Mouse (Mus musculus): ENCODE measurements around the gene Bicd2. TPM values are rescaled to one million over a fixed set of nuclear protein-coding genes. Genes with fewer than 3 reads are reported as not detected.

The Bicd2 gene
- polyA plus RNA-seq, 1 experiment from 2014 or later: 37.1 TPM

- 0 out of 2 replicates have a peak, but pooled peaks cover 4% of the 10 kb centered on the region for H3K27me3 ChIP-seq (ENCODE audit: control insufficient read depth, insufficient read depth, low read length)
- no peak for DNase-seq (ENCODE audit: low spot score)
- H3K9ac ChIP-seq (ENCODE audit: low read length): no peak overlapping the region
- 78% methylated on average over 1 of the region's 1 CpGs for WGBS
- no peak overlapping the region for H3K27ac ChIP-seq (ENCODE audit: low read depth, low read length)
- no peaks in the 10 kb centered on the region for H3K36me3 ChIP-seq (ENCODE audit: control insufficient read depth, insufficient read depth, low read length)
- peak; percentile 24 for ATAC-seq (ENCODE audit: insufficient read depth, low FRiP score, low TSS enrichment)
- H3K4me2 ChIP-seq (ENCODE audit: low read depth): no peak overlapping the region
- no peaks in the 10 kb centered on the region for H3K9me3 ChIP-seq (ENCODE audit: control insufficient read depth, low read length)
- peaks cover 9% of the 10 kb centered on the region; the same call in 1 of the 2 replicates for H3K4me1 ChIP-seq (ENCODE audit: control insufficient read depth, insufficient read depth, low read length)
- H3K4me3 ChIP-seq (ENCODE audit: low read depth, low read length): no peak overlapping the region
Observed at GRCm38 (mm10) chr13:49320514-49320913, 20.9 kb upstream of the Bicd2 start.

GRCm38 (mm10) chr13:49321452-49321851 is 19.9 kb upstream of the Bicd2 start:
- no peak overlapping the region for H3K4me3 ChIP-seq (ENCODE audit: low read depth, low read length)
- ATAC-seq (ENCODE audit: insufficient read depth, low FRiP score, low TSS enrichment): no peak
- 75% methylated on average over 3 of the region's 3 CpGs for WGBS
- H3K36me3 ChIP-seq (ENCODE audit: control insufficient read depth, insufficient read depth, low read length): no peaks in the 10 kb centered on the region
- no peak for DNase-seq (ENCODE audit: low spot score)
- no peak overlapping the region for H3K4me2 ChIP-seq (ENCODE audit: low read depth)
- 0 out of 2 replicates have a peak, but pooled peaks cover 4% of the 10 kb centered on the region for H3K27me3 ChIP-seq (ENCODE audit: control insufficient read depth, insufficient read depth, low read length)
- no peak overlapping the region for H3K9ac ChIP-seq (ENCODE audit: low read length)
- no peak overlapping the region for H3K27ac ChIP-seq (ENCODE audit: low read depth, low read length)
- H3K9me3 ChIP-seq (ENCODE audit: control insufficient read depth, low read length): no peaks in the 10 kb centered on the region
- peaks cover 5% of the 10 kb centered on the region; the same call in 1 of the 2 replicates for H3K4me1 ChIP-seq (ENCODE audit: control insufficient read depth, insufficient read depth, low read length)

GRCm38 (mm10) chr13:49322169-49322568 is 19.2 kb upstream of the Bicd2 start:
- H3K4me2 ChIP-seq (ENCODE audit: low read depth): no peak overlapping the region
- H3K9ac ChIP-seq (ENCODE audit: low read length): no peak overlapping the region; the same call in 1 of the 2 replicates
- H3K36me3 ChIP-seq (ENCODE audit: control insufficient read depth, insufficient read depth, low read length): no peaks in the 10 kb centered on the region
- no peak overlapping the region for H3K27ac ChIP-seq (ENCODE audit: low read depth, low read length)
- DNase-seq (ENCODE audit: low spot score) (no peak), ATAC-seq (ENCODE audit: insufficient read depth, low FRiP score, low TSS enrichment) (no peak)
- no peak overlapping the region for H3K4me3 ChIP-seq (ENCODE audit: low read depth, low read length)
- 84% methylated on average over 5 of the region's 5 CpGs for WGBS
- no peaks in the 10 kb centered on the region for H3K9me3 ChIP-seq (ENCODE audit: control insufficient read depth, low read length)
- peaks cover 4% of the 10 kb centered on the region; the same call in 1 of the 2 replicates for H3K4me1 ChIP-seq (ENCODE audit: control insufficient read depth, insufficient read depth, low read length)
- H3K27me3 ChIP-seq (ENCODE audit: control insufficient read depth, insufficient read depth, low read length): 0 out of 2 replicates have a peak, but pooled peaks cover 4% of the 10 kb centered on the region

- ATAC-seq (ENCODE audit: insufficient read depth, low FRiP score, low TSS enrichment) (no peak), DNase-seq (ENCODE audit: low spot score) (no peak)
- Histone ChIP-seq H3K4me3 (ENCODE audit: low read depth, low read length) (no peak overlapping the region), H3K36me3 (ENCODE audit: control insufficient read depth, insufficient read depth, low read length) (no peaks in the 10 kb centered on the region), H3K27me3 (ENCODE audit: control insufficient read depth, insufficient read depth, low read length) (0 out of 2 replicates have a peak, but pooled peaks cover 4% of the 10 kb centered on the region), H3K9ac (ENCODE audit: low read length) (no peak overlapping the region), H3K9me3 (ENCODE audit: control insufficient read depth, low read length) (no peaks in the 10 kb centered on the region), H3K4me1 (ENCODE audit: control insufficient read depth, insufficient read depth, low read length) (peaks cover 4% of the 10 kb centered on the region; the same call in 1 of the 2 replicates), H3K27ac (ENCODE audit: low read depth, low read length) (no peak overlapping the region), H3K4me2 (ENCODE audit: low read depth) (no peak overlapping the region)
- 90% methylated on average over 5 of the region's 5 CpGs for WGBS
Observed at GRCm38 (mm10) chr13:49322739-49323138, 18.6 kb upstream of the Bicd2 start.

GRCm38 (mm10) chr13:49324871-49325270 is 16.5 kb upstream of the Bicd2 start:
- Histone ChIP-seq H3K4me1 (ENCODE audit: control insufficient read depth, insufficient read depth, low read length) (no peaks in the 10 kb centered on the region), H3K9ac (ENCODE audit: low read length) (no peak overlapping the region), H3K27ac (ENCODE audit: low read depth, low read length) (no peak overlapping the region), H3K4me3 (ENCODE audit: low read depth, low read length) (no peak overlapping the region), H3K27me3 (ENCODE audit: control insufficient read depth, insufficient read depth, low read length) (0 out of 2 replicates have a peak, but pooled peaks cover 4% of the 10 kb centered on the region), H3K4me2 (ENCODE audit: low read depth) (no peak overlapping the region), H3K9me3 (ENCODE audit: control insufficient read depth, low read length) (no peaks in the 10 kb centered on the region), H3K36me3 (ENCODE audit: control insufficient read depth, insufficient read depth, low read length) (no peaks in the 10 kb centered on the region)
- ATAC-seq (ENCODE audit: insufficient read depth, low FRiP score, low TSS enrichment) (no peak), DNase-seq (ENCODE audit: low spot score) (no peak)
- WGBS: 87% methylated on average over 5 of the region's 5 CpGs

GRCm38 (mm10) chr13:49326246-49327206 is 14.9 kb upstream of the Bicd2 start:
- no peak overlapping the region for H3K9ac ChIP-seq (ENCODE audit: low read length)
- ATAC-seq (ENCODE audit: insufficient read depth, low FRiP score, low TSS enrichment) (peak; percentile 16; the same call in 1 of the 2 replicates), DNase-seq (ENCODE audit: low spot score) (no peak)
- H3K9me3 ChIP-seq (ENCODE audit: control insufficient read depth, low read length): no peaks in the 10 kb centered on the region
- 61% methylated on average over 6 of the region's 6 CpGs for WGBS
- H3K4me1 ChIP-seq (ENCODE audit: control insufficient read depth, insufficient read depth, low read length): no peaks in the 10 kb centered on the region
- 0 out of 2 replicates have a peak, but pooled peaks cover 4% of the 10 kb centered on the region for H3K27me3 ChIP-seq (ENCODE audit: control insufficient read depth, insufficient read depth, low read length)
- H3K36me3 ChIP-seq (ENCODE audit: control insufficient read depth, insufficient read depth, low read length): no peaks in the 10 kb centered on the region
- no peak overlapping the region for H3K4me3 ChIP-seq (ENCODE audit: low read depth, low read length)
- no peak overlapping the region for H3K4me2 ChIP-seq (ENCODE audit: low read depth)
- no peak overlapping the region for H3K27ac ChIP-seq (ENCODE audit: low read depth, low read length)

- ATAC-seq (ENCODE audit: insufficient read depth, low FRiP score, low TSS enrichment) (no peak), DNase-seq (ENCODE audit: low spot score) (no peak)
- Histone ChIP-seq H3K4me2 (ENCODE audit: low read depth) (no peak overlapping the region), H3K4me1 (ENCODE audit: control insufficient read depth, insufficient read depth, low read length) (no peaks in the 10 kb centered on the region), H3K27ac (ENCODE audit: low read depth, low read length) (no peak overlapping the region), H3K4me3 (ENCODE audit: low read depth, low read length) (no peak overlapping the region), H3K9me3 (ENCODE audit: control insufficient read depth, low read length) (no peaks in the 10 kb centered on the region), H3K27me3 (ENCODE audit: control insufficient read depth, insufficient read depth, low read length) (0 out of 2 replicates have a peak, but pooled peaks cover 3% of the 10 kb centered on the region), H3K36me3 (ENCODE audit: control insufficient read depth, insufficient read depth, low read length) (no peaks in the 10 kb centered on the region), H3K9ac (ENCODE audit: low read length) (no peak overlapping the region)
- 81% methylated on average over 4 of the region's 4 CpGs for WGBS
Observed at GRCm38 (mm10) chr13:49328101-49328500, 13.3 kb upstream of the Bicd2 start.

- no peaks in the 10 kb centered on the region for H3K9me3 ChIP-seq (ENCODE audit: control insufficient read depth, low read length)
- H3K27me3 ChIP-seq (ENCODE audit: control insufficient read depth, insufficient read depth, low read length): no peaks in the 10 kb centered on the region
- no peak overlapping the region for H3K9ac ChIP-seq (ENCODE audit: low read length)
- 67% methylated on average over 2 of the region's 2 CpGs for WGBS
- H3K4me1 ChIP-seq (ENCODE audit: control insufficient read depth, insufficient read depth, low read length): no peaks in the 10 kb centered on the region
- no peak overlapping the region for H3K4me3 ChIP-seq (ENCODE audit: low read depth, low read length)
- H3K27ac ChIP-seq (ENCODE audit: low read depth, low read length): no peak overlapping the region
- ATAC-seq (ENCODE audit: insufficient read depth, low FRiP score, low TSS enrichment) (no peak), DNase-seq (ENCODE audit: low spot score) (no peak)
- H3K36me3 ChIP-seq (ENCODE audit: control insufficient read depth, insufficient read depth, low read length): no peaks in the 10 kb centered on the region
- no peak overlapping the region for H3K4me2 ChIP-seq (ENCODE audit: low read depth)
Observed at GRCm38 (mm10) chr13:49333250-49333649, 8.1 kb upstream of the Bicd2 start.

Measured in neural tube, embryonic 11.5 days (tissue).